Mouse (Mus musculus) lung, adult 2 months (tissue): ENCODE results near the gene Crybb1.

Experiments
- CTCF ChIP-seq: fragments of 200-500 bp; IDR thresholded peaks from 2 replicates; pipeline ENCODE4 v1.5.1; 2011; ENCODE audit warnings: mild to moderate bottlenecking, low read length, control low read depth; ENCODE audit not compliant: insufficient read depth
- POLR2A ChIP-seq: fragments of 200-500 bp; IDR thresholded peaks from 2 replicates; pipeline ENCODE4 v1.6.1; 2011; ENCODE audit warnings: low read depth, mild to moderate bottlenecking, control low read depth, low read length, borderline replicate concordance; ENCODE audit errors: extremely low read depth

GRCm38 (mm10) chr5:112265110-112265509 is 9.5 kb downstream of the Crybb1 start:
- TF ChIP-seq CTCF = no peak
- no peak for TF ChIP-seq POLR2A
